Mouse (Mus musculus): ENCODE results near the gene Rptor. TPM values are rescaled to one million over a fixed set of nuclear protein-coding genes. Genes with fewer than 3 reads are reported as not detected.

The Rptor gene
- polyA plus RNA-seq, 1 experiment = 24.5 TPM

GRCm38 (mm10) chr11:119891601-119892215 is 289.0 kb downstream of the Rptor start:
- no peaks in the 10 kb centered on the region for H3K4me1 ChIP-seq (ENCODE audit: control insufficient read depth, insufficient read depth, insufficient read length, low read length)
- H3K27ac ChIP-seq (replicated peaks; ENCODE audit: low read depth, low read length) = no peak overlapping the region
- no peak overlapping the region for H3K4me3 ChIP-seq (ENCODE audit: insufficient read depth, low read depth, low read length)

GRCm38 (mm10) chr11:119893667-119894236 is 291.0 kb downstream of the Rptor start:
- Histone ChIP-seq H3K4me3 (ENCODE audit: insufficient read depth, low read depth, low read length) (no peak overlapping the region), H3K27ac (replicated peaks; ENCODE audit: low read depth, low read length) (no peak overlapping the region), H3K4me1 (ENCODE audit: control insufficient read depth, insufficient read depth, insufficient read length, low read length) (no peaks in the 10 kb centered on the region)

- Histone ChIP-seq H3K4me1 (ENCODE audit: control insufficient read depth, insufficient read depth, insufficient read length, low read length) (no peaks in the 10 kb centered on the region), H3K27ac (replicated peaks; ENCODE audit: low read depth, low read length) (no peak overlapping the region), H3K4me3 (ENCODE audit: insufficient read depth, low read depth, low read length) (no peak overlapping the region)
These were observed 291.9 kb downstream of the Rptor start for GRCm38 (mm10) chr11:119894634-119895033.

- Histone ChIP-seq H3K4me3 (ENCODE audit: insufficient read depth, low read depth, low read length) (no peak overlapping the region), H3K27ac (replicated peaks; ENCODE audit: low read depth, low read length) (no peak overlapping the region), H3K4me1 (ENCODE audit: control insufficient read depth, insufficient read depth, insufficient read length, low read length) (no peaks in the 10 kb centered on the region)
These were observed 294.3 kb downstream of the Rptor start for GRCm38 (mm10) chr11:119897041-119897440.

- H3K4me1 ChIP-seq (ENCODE audit: control insufficient read depth, insufficient read depth, insufficient read length, low read length) = no peaks in the 10 kb centered on the region
- H3K4me3 ChIP-seq (ENCODE audit: insufficient read depth, low read depth, low read length) = no peak overlapping the region
- H3K27ac ChIP-seq (replicated peaks; ENCODE audit: low read depth, low read length) = no peak overlapping the region
These were observed 296.3 kb downstream of the Rptor start for GRCm38 (mm10) chr11:119898976-119899375.

- H3K4me3 ChIP-seq (ENCODE audit: insufficient read depth, low read depth, low read length) = no peak overlapping the region
- H3K4me1 ChIP-seq (ENCODE audit: control insufficient read depth, insufficient read depth, insufficient read length, low read length) = no peaks in the 10 kb centered on the region
These were observed 298.5 kb downstream of the Rptor start for GRCm38 (mm10) chr11:119901174-119901573.

GRCm38 (mm10) chr11:119902891-119903290 is 300.2 kb downstream of the Rptor start:
- no peaks in the 10 kb centered on the region for H3K4me1 ChIP-seq (ENCODE audit: control insufficient read depth, insufficient read depth, insufficient read length, low read length)
- no peak overlapping the region for H3K4me3 ChIP-seq (ENCODE audit: insufficient read depth, low read depth, low read length)
- no peak overlapping the region for H3K27ac ChIP-seq (replicated peaks; ENCODE audit: low read depth, low read length)

More at GRCm38 (mm10) chr11:119901174-119901573, 298.5 kb downstream of the Rptor start:
- H3K27ac ChIP-seq (replicated peaks; ENCODE audit: low read depth, low read length) = no peak overlapping the region

- Histone ChIP-seq H3K4me1 (ENCODE audit: control insufficient read depth, insufficient read depth, insufficient read length, low read length) (no peaks in the 10 kb centered on the region), H3K4me3 (ENCODE audit: insufficient read depth, low read depth, low read length) (no peak overlapping the region), H3K27ac (replicated peaks; ENCODE audit: low read depth, low read length) (no peak overlapping the region)
These were observed 302.0 kb downstream of the Rptor start for GRCm38 (mm10) chr11:119904621-119905286.

GRCm38 (mm10) chr11:119905794-119906193 is 303.1 kb downstream of the Rptor start:
- Histone ChIP-seq H3K4me3 (ENCODE audit: insufficient read depth, low read depth, low read length) (no peak overlapping the region), H3K4me1 (ENCODE audit: control insufficient read depth, insufficient read depth, insufficient read length, low read length) (no peaks in the 10 kb centered on the region), H3K27ac (replicated peaks; ENCODE audit: low read depth, low read length) (no peak overlapping the region)

- no peak overlapping the region for H3K4me3 ChIP-seq (ENCODE audit: insufficient read depth, low read depth, low read length)
- no peak overlapping the region for H3K27ac ChIP-seq (replicated peaks; ENCODE audit: low read depth, low read length)
- no peaks in the 10 kb centered on the region for H3K4me1 ChIP-seq (ENCODE audit: control insufficient read depth, insufficient read depth, insufficient read length, low read length)
These were observed 304.4 kb downstream of the Rptor start for GRCm38 (mm10) chr11:119907006-119907650.

GRCm38 (mm10) chr11:119907711-119908110 is 305.0 kb downstream of the Rptor start:
- Histone ChIP-seq H3K27ac (replicated peaks; ENCODE audit: low read depth, low read length) (no peak overlapping the region), H3K4me1 (ENCODE audit: control insufficient read depth, insufficient read depth, insufficient read length, low read length) (no peaks in the 10 kb centered on the region; the same call in 1 of the 2 replicates), H3K4me3 (ENCODE audit: insufficient read depth, low read depth, low read length) (no peak overlapping the region)

GRCm38 (mm10) chr11:119909436-119909835 is 306.7 kb downstream of the Rptor start:
- H3K4me3 ChIP-seq (ENCODE audit: insufficient read depth, low read depth, low read length) = no peak overlapping the region
- H3K27ac ChIP-seq (replicated peaks; ENCODE audit: low read depth, low read length) = no peak overlapping the region
- H3K4me1 ChIP-seq (ENCODE audit: control insufficient read depth, insufficient read depth, insufficient read length, low read length) = peaks cover 2% of the 10 kb centered on the region

GRCm38 (mm10) chr11:119912845-119913244 is 310.1 kb downstream of the Rptor start:
- peak overlapping the region; percentile 75 for H3K4me3 ChIP-seq (ENCODE audit: insufficient read depth, low read depth, low read length)
- peaks cover 24% of the 10 kb centered on the region for H3K4me1 ChIP-seq (ENCODE audit: control insufficient read depth, insufficient read depth, insufficient read length, low read length)
- H3K27ac ChIP-seq (replicated peaks; ENCODE audit: low read depth, low read length) = no peak overlapping the region

GRCm38 (mm10) chr11:119913291-119913934 is 310.7 kb downstream of the Rptor start, which contains the start of gene Chmp6:
Gene Chmp6, plus strand, starts transcription at chr11:119913441.
- H3K4me1 ChIP-seq (ENCODE audit: control insufficient read depth, insufficient read depth, insufficient read length, low read length) = peaks cover 24% of the 10 kb centered on the region
- peak within 1 kb of the TSS; percentile 56 for H3K27ac ChIP-seq (replicated peaks; ENCODE audit: low read depth, low read length)
- H3K4me3 ChIP-seq (ENCODE audit: insufficient read depth, low read depth, low read length) = peak within 1 kb of the TSS; percentile 75

GRCm38 (mm10) chr11:119913935-119914314 is 311.2 kb downstream of the Rptor start:
- peak overlapping the region; percentile 75 for H3K4me3 ChIP-seq (ENCODE audit: insufficient read depth, low read depth, low read length)
- peak overlapping the region; percentile 56 for H3K27ac ChIP-seq (replicated peaks; ENCODE audit: low read depth, low read length)
- peaks cover 24% of the 10 kb centered on the region for H3K4me1 ChIP-seq (ENCODE audit: control insufficient read depth, insufficient read depth, insufficient read length, low read length)
